Mouse (Mus musculus): Measurements from ENCODE around the gene Emd. TPM values are rescaled to one million over a fixed set of nuclear protein-coding genes. Genes with fewer than 3 reads are reported as not detected.
A peak's percentile ranks its signal among the peaks of the same experiment; 100 is the strongest.

Gene Emd
- polyA plus RNA-seq, 1 experiment from 2014 or later, result 30.7 TPM

- Histone ChIP-seq H3K9ac (ENCODE audit: low read length) (no peak overlapping the region), H3K4me3 (ENCODE audit: low read depth, low read length) (no peak overlapping the region), H3K36me3 (ENCODE audit: control insufficient read depth, insufficient read depth, low read length) (peaks cover 18% of the 10 kb centered on the region; the same call in 1 of the 2 replicates), H3K27me3 (replicated peaks; ENCODE audit: control insufficient read depth, insufficient read depth, low read length) (no peaks in the 10 kb centered on the region), H3K4me2 (ENCODE audit: low read length) (no peak overlapping the region), H3K9me3 (ENCODE audit: control insufficient read depth, low read length) (no peaks in the 10 kb centered on the region), H3K4me1 (replicated peaks; ENCODE audit: control insufficient read depth, insufficient read depth, low read length) (no peaks in the 10 kb centered on the region), H3K27ac (ENCODE audit: low read depth) (no peak overlapping the region)
- 95% methylated on average over 3 of the region's 3 CpGs for WGBS
- DNase-seq (ENCODE audit: low spot score), result no peak
- no peak for ATAC-seq (replicated peaks; ENCODE audit: low FRiP score, low TSS enrichment, low read depth)
Measured at GRCm38 (mm10) chrX:74257746-74258145, 3.3 kb downstream of the Emd start.

GRCm38 (mm10) chrX:74269736-74270061, 15.2 kb downstream of the Emd start:
- Histone ChIP-seq H3K27me3 (replicated peaks; ENCODE audit: control insufficient read depth, insufficient read depth, low read length) (no peaks in the 10 kb centered on the region), H3K9me3 (ENCODE audit: control insufficient read depth, low read length) (no peaks in the 10 kb centered on the region), H3K4me1 (replicated peaks; ENCODE audit: control insufficient read depth, insufficient read depth, low read length) (no peaks in the 10 kb centered on the region), H3K4me3 (ENCODE audit: low read depth, low read length) (peak overlapping the region; percentile 61), H3K4me2 (ENCODE audit: low read length) (peak overlapping the region; percentile 46), H3K36me3 (ENCODE audit: control insufficient read depth, insufficient read depth, low read length) (peaks cover 8% of the 10 kb centered on the region; the same call in 1 of the 2 replicates), H3K9ac (ENCODE audit: low read length) (peak overlapping the region; percentile 56), H3K27ac (ENCODE audit: low read depth) (peak overlapping the region; percentile 94)
- 23% methylated on average over 3 of the region's 3 CpGs for WGBS
- ATAC-seq (replicated peaks; ENCODE audit: low FRiP score, low TSS enrichment, low read depth), result peak; percentile 39
- DNase-seq (ENCODE audit: low spot score), result no peak

GRCm38 (mm10) chrX:74270062-74270901, 15.8 kb downstream of the Emd start, which contains the start of gene Rpl10:
Gene Rpl10 (plus strand): TSS chrX:74270812.
- H3K36me3 ChIP-seq (ENCODE audit: control insufficient read depth, insufficient read depth, low read length), result peaks cover 8% of the 10 kb centered on the region; the same call in 1 of the 2 replicates
- 12% methylated on average over 42 of the region's 42 CpGs for WGBS
- H3K27me3 ChIP-seq (replicated peaks; ENCODE audit: control insufficient read depth, insufficient read depth, low read length), result no peaks in the 10 kb centered on the region
- peak within 1 kb of the TSS; percentile 61 for H3K4me3 ChIP-seq (ENCODE audit: low read depth, low read length)
- DNase-seq (ENCODE audit: low spot score) (peak; percentile 93), ATAC-seq (replicated peaks; ENCODE audit: low FRiP score, low TSS enrichment, low read depth) (peak; percentile 96)
- H3K27ac ChIP-seq (ENCODE audit: low read depth), result peak within 1 kb of the TSS; percentile 94
- H3K4me1 ChIP-seq (replicated peaks; ENCODE audit: control insufficient read depth, insufficient read depth, low read length), result no peaks in the 10 kb centered on the region
- peak within 1 kb of the TSS; percentile 49 for H3K4me2 ChIP-seq (ENCODE audit: low read length)
- no peaks in the 10 kb centered on the region for H3K9me3 ChIP-seq (ENCODE audit: control insufficient read depth, low read length)
- H3K9ac ChIP-seq (ENCODE audit: low read length), result peak within 1 kb of the TSS; percentile 91

GRCm38 (mm10) chrX:74270902-74271551, 16.5 kb downstream of the Emd start:
- WGBS, result 10% methylated on average over 27 of the region's 27 CpGs
- no peaks in the 10 kb centered on the region for H3K9me3 ChIP-seq (ENCODE audit: control insufficient read depth, low read length)
- H3K4me1 ChIP-seq (replicated peaks; ENCODE audit: control insufficient read depth, insufficient read depth, low read length), result no peaks in the 10 kb centered on the region
- H3K27ac ChIP-seq (ENCODE audit: low read depth), result peak overlapping the region; percentile 80
- H3K27me3 ChIP-seq (replicated peaks; ENCODE audit: control insufficient read depth, insufficient read depth, low read length), result no peaks in the 10 kb centered on the region
- H3K9ac ChIP-seq (ENCODE audit: low read length), result peak overlapping the region; percentile 91
- ATAC-seq (replicated peaks; ENCODE audit: low FRiP score, low TSS enrichment, low read depth), result no peak
- peak overlapping the region; percentile 49 for H3K4me2 ChIP-seq (ENCODE audit: low read length)
- H3K36me3 ChIP-seq (ENCODE audit: control insufficient read depth, insufficient read depth, low read length), result peaks cover 8% of the 10 kb centered on the region; the same call in 1 of the 2 replicates
- peak; percentile 68 for DNase-seq (ENCODE audit: low spot score)
- peak overlapping the region; percentile 61 for H3K4me3 ChIP-seq (ENCODE audit: low read depth, low read length)

GRCm38 (mm10) chrX:74273422-74274322, 19.2 kb downstream of the Emd start:
- Histone ChIP-seq H3K4me2 (ENCODE audit: low read length) (no peak overlapping the region), H3K27me3 (replicated peaks; ENCODE audit: control insufficient read depth, insufficient read depth, low read length) (no peaks in the 10 kb centered on the region), H3K27ac (ENCODE audit: low read depth) (no peak overlapping the region), H3K4me3 (ENCODE audit: low read depth, low read length) (no peak overlapping the region), H3K36me3 (ENCODE audit: control insufficient read depth, insufficient read depth, low read length) (peaks cover 8% of the 10 kb centered on the region; the same call in 1 of the 2 replicates), H3K9me3 (ENCODE audit: control insufficient read depth, low read length) (no peaks in the 10 kb centered on the region), H3K4me1 (replicated peaks; ENCODE audit: control insufficient read depth, insufficient read depth, low read length) (no peaks in the 10 kb centered on the region), H3K9ac (ENCODE audit: low read length) (no peak overlapping the region)
- DNase-seq (ENCODE audit: low spot score) (no peak), ATAC-seq (replicated peaks; ENCODE audit: low FRiP score, low TSS enrichment, low read depth) (no peak)
- 36% methylated on average over 10 of the region's 10 CpGs for WGBS

GRCm38 (mm10) chrX:74277916-74278315, 23.4 kb downstream of the Emd start:
- WGBS, result 72% methylated on average over 8 of the region's 8 CpGs
- Histone ChIP-seq H3K36me3 (ENCODE audit: control insufficient read depth, insufficient read depth, low read length) (peaks cover 8% of the 10 kb centered on the region; the same call in 1 of the 2 replicates), H3K9ac (ENCODE audit: low read length) (no peak overlapping the region), H3K27ac (ENCODE audit: low read depth) (no peak overlapping the region), H3K4me3 (ENCODE audit: low read depth, low read length) (no peak overlapping the region), H3K9me3 (ENCODE audit: control insufficient read depth, low read length) (no peaks in the 10 kb centered on the region), H3K27me3 (replicated peaks; ENCODE audit: control insufficient read depth, insufficient read depth, low read length) (no peaks in the 10 kb centered on the region), H3K4me1 (replicated peaks; ENCODE audit: control insufficient read depth, insufficient read depth, low read length) (no peaks in the 10 kb centered on the region), H3K4me2 (ENCODE audit: low read length) (no peak overlapping the region)
- DNase-seq (ENCODE audit: low spot score) (no peak), ATAC-seq (replicated peaks; ENCODE audit: low FRiP score, low TSS enrichment, low read depth) (no peak)

- ATAC-seq (replicated peaks; ENCODE audit: low FRiP score, low TSS enrichment, low read depth) (no peak), DNase-seq (ENCODE audit: low spot score) (no peak)
- H3K27ac ChIP-seq (ENCODE audit: low read depth), result 0 out of 2 replicates have a peak overlapping the region, but pooled peaks have one; percentile 54
- H3K9me3 ChIP-seq (ENCODE audit: control insufficient read depth, low read length), result no peaks in the 10 kb centered on the region
- no peaks in the 10 kb centered on the region for H3K27me3 ChIP-seq (replicated peaks; ENCODE audit: control insufficient read depth, insufficient read depth, low read length)
- H3K36me3 ChIP-seq (ENCODE audit: control insufficient read depth, insufficient read depth, low read length), result peaks cover 4% of the 10 kb centered on the region
- H3K4me3 ChIP-seq (ENCODE audit: low read depth, low read length), result peak overlapping the region; percentile 53
- peak overlapping the region; percentile 64 for H3K4me2 ChIP-seq (ENCODE audit: low read length)
- 0 out of 2 replicates have a peak, but pooled peaks cover 5% of the 10 kb centered on the region for H3K4me1 ChIP-seq (replicated peaks; ENCODE audit: control insufficient read depth, insufficient read depth, low read length)
- peak overlapping the region; percentile 39 for H3K9ac ChIP-seq (ENCODE audit: low read length)
- 9% methylated on average over 12 of the region's 14 CpGs for WGBS
Measured at GRCm38 (mm10) chrX:74281041-74281731, 26.7 kb downstream of the Emd start.
